Mouse (Mus musculus): ENCODE measurements at regions not wholly inside any gene's neighbourhood (a gene's known extent, or its start where the extent isn't known, plus 50 kb on each side); places are given as distances from the start of the nearest gene placed in this dataset.

DNA sequence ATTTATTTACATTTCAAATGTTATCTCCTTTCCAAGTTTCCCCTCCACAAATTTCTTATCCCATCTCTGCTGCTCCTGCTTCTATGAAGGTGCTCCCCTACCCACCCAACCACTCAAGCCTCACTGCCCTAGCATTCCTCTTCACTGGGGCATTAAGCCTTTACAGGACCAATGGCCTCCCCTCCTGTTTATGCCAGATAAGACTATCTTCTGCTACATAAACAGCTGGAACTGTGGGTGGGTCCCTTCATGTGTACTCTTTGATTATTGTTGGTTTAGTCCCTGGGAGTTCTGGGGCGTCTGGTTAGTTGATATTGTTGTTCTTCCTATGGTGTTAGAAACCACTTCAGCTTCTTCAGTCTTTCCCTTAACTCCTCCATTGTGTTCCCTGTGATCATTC, 1164.1 kb upstream of the Got2 start:
- TF ChIP-seq CTCF (conservative IDR thresholded peaks at IDR 0.05; ENCODE audit: insufficient read depth, insufficient read length, low read depth, low read length) (no peak), POLR2A (IDR thresholded peaks at IDR 0.05; ENCODE audit: low read depth, low read length) (no peak)

Measured in kidney, adult 2 months (tissue).